Mouse (Mus musculus): ENCODE measurements around the gene Zswim4. TPM values are rescaled to one million over a fixed set of nuclear protein-coding genes. Genes with fewer than 3 reads are reported as not detected.

Gene Zswim4
- polyA plus RNA-seq, 1 experiment from 2014 or later, result 41.1 TPM

- H3K4me3 ChIP-seq, result no peak overlapping the region
- no peak overlapping the region for H3K4me2 ChIP-seq (replicated peaks)
- no peaks in the 10 kb centered on the region for H3K9me3 ChIP-seq
- no peaks in the 10 kb centered on the region for H3K4me1 ChIP-seq
- no peaks in the 10 kb centered on the region for H3K27me3 ChIP-seq
- no peak overlapping the region for H3K9ac ChIP-seq (replicated peaks)
- no peak for ATAC-seq (replicated peaks)
- peaks cover 91% of the 10 kb centered on the region for H3K36me3 ChIP-seq
- 94% methylated on average over 5 of the region's 5 CpGs for WGBS
- H3K27ac ChIP-seq (replicated peaks), result no peak overlapping the region
Observed at GRCm38 (mm10) chr8:84218143-84218542, 18.7 kb downstream of the Zswim4 start.

DNA sequence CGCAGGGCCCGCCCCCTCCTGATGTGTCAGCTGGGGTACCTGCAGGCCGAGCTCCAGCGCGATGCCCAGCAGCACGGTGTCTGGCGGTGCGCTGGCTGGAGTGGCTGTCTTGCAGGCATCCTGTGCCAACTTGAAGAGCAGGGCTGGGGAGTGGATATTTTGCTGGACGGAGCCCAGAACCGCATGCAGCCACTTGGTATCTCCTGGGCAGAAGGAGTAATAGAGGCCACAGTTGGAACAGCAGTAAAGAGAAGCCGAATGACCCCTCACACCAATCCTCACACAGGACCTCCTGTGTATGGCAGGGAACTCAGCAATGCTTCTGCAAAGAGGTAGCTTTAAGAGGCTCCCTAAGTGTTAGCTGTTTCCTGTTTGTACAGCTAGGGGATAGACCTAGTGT is 19.6 kb downstream of the Zswim4 start:
- Histone ChIP-seq H3K4me3 (no peak overlapping the region), H3K4me2 (replicated peaks) (no peak overlapping the region), H3K36me3 (peaks cover 90% of the 10 kb centered on the region), H3K27ac (replicated peaks) (no peak overlapping the region), H3K27me3 (no peaks in the 10 kb centered on the region), H3K9me3 (no peaks in the 10 kb centered on the region), H3K4me1 (no peaks in the 10 kb centered on the region), H3K9ac (replicated peaks) (no peak overlapping the region)
- WGBS, result 96% methylated on average over 11 of the region's 11 CpGs
- no peak for ATAC-seq (replicated peaks)

GRCm38 (mm10) chr8:84213277-84213676 is 23.6 kb downstream of the Zswim4 start:
- 95% methylated on average over 4 of the region's 4 CpGs for WGBS
- H3K4me2 ChIP-seq (replicated peaks), result no peak overlapping the region
- no peak overlapping the region for H3K27ac ChIP-seq (replicated peaks)

DNA sequence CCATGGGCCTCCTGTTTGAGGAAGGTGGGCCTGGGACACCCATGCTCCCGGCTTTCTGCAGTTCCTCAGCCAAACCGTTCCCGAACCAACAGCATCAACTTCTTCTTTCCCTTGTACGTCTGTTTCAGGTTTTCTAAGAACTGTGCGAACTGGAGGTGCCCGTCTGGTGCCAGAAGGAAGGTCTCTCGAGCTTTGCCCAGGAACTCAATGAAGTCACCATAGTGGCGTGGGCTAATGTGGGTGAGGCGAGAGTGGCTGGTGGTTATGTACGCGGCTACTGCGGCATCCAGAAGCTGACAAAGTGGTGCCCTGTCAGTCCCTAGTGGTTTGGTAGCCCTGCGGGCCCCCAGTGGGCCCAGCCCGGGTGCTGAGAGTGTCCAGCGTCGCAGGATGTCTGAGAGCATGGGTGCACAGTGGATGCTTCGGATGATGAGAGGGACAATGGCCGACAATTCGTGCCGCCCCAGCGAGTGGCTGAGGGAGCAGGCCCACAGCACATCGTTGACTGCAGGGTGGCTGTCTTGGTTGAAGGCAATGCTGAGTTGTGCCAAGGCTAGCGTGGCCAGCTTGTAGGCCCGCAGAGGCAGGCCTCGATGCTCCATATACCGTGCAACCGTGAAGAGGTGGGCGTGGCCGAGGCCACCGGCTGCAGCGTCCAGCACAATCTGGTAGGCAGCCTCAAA is 24.8 kb downstream of the Zswim4 start:
- WGBS, result 93% methylated on average over 31 of the region's 31 CpGs
- Histone ChIP-seq H3K4me2 (replicated peaks) (no peak overlapping the region), H3K27ac (replicated peaks) (no peak overlapping the region), H3K9me3 (no peaks in the 10 kb centered on the region), H3K36me3 (peaks cover 58% of the 10 kb centered on the region), H3K27me3 (no peaks in the 10 kb centered on the region), H3K4me3 (no peak overlapping the region), H3K4me1 (peaks cover 31% of the 10 kb centered on the region), H3K9ac (replicated peaks) (no peak overlapping the region)
- no peak for ATAC-seq (replicated peaks)

More at GRCm38 (mm10) chr8:84213277-84213676, 23.6 kb downstream of the Zswim4 start:
- Histone ChIP-seq H3K36me3 (peaks cover 70% of the 10 kb centered on the region), H3K27me3 (no peaks in the 10 kb centered on the region), H3K9ac (replicated peaks) (no peak overlapping the region), H3K4me1 (peaks cover 21% of the 10 kb centered on the region), H3K4me3 (no peak overlapping the region), H3K9me3 (no peaks in the 10 kb centered on the region)
- ATAC-seq (replicated peaks), result no peak

- Histone ChIP-seq H3K9me3 (no peaks in the 10 kb centered on the region), H3K36me3 (peaks cover 49% of the 10 kb centered on the region), H3K9ac (replicated peaks) (no peak overlapping the region), H3K27ac (replicated peaks) (no peak overlapping the region), H3K4me1 (peaks cover 31% of the 10 kb centered on the region), H3K4me3 (no peak overlapping the region), H3K4me2 (replicated peaks) (no peak overlapping the region), H3K27me3 (no peaks in the 10 kb centered on the region)
- 96% methylated on average over 3 of the region's 3 CpGs for WGBS
- ATAC-seq (replicated peaks), result no peak
Observed at GRCm38 (mm10) chr8:84211202-84211601, 25.7 kb downstream of the Zswim4 start.

DNA sequence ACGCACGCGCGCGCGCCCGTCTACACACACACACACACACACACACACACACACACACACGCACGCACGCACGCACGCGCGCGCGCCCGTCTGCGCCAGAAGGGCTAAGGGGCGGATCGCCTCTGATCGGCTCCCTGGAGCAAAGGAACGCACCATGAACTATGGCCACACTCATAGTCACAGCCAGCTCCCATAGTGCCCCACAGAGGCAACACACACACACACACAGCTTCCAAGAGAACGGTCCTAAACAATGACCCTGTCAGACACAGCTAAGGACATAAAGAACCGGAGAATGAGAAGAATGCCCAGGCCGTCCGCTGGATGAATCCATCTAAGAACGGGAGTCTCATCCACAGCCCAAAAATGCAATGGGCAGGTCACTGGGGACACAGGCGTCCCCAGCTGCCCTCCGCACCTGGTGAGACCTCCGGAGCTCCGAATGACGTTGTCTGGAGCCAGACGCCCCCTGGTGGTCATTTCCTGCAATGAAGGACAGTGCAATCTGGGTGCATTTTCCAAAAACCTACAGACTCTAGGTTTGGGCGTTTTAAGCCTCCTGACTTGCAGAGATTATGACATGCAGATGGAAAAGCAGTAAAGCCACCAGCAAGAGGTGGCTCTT is 26.6 kb downstream of the Zswim4 start:
- H3K27me3 ChIP-seq, result no peaks in the 10 kb centered on the region
- 55% methylated on average over 34 of the region's 34 CpGs for WGBS
- H3K4me1 ChIP-seq, result peaks cover 31% of the 10 kb centered on the region
- H3K9ac ChIP-seq (replicated peaks), result no peak overlapping the region
- H3K36me3 ChIP-seq, result peaks cover 40% of the 10 kb centered on the region
- peak; percentile 35; the same call in 1 of the 2 replicates for ATAC-seq (replicated peaks)
- no peaks in the 10 kb centered on the region for H3K9me3 ChIP-seq
- H3K4me2 ChIP-seq (replicated peaks), result peak overlapping the region; percentile 32; the same call in 1 of the 2 replicates
- no peak overlapping the region for H3K27ac ChIP-seq (replicated peaks)
- H3K4me3 ChIP-seq, result no peak overlapping the region

DNA sequence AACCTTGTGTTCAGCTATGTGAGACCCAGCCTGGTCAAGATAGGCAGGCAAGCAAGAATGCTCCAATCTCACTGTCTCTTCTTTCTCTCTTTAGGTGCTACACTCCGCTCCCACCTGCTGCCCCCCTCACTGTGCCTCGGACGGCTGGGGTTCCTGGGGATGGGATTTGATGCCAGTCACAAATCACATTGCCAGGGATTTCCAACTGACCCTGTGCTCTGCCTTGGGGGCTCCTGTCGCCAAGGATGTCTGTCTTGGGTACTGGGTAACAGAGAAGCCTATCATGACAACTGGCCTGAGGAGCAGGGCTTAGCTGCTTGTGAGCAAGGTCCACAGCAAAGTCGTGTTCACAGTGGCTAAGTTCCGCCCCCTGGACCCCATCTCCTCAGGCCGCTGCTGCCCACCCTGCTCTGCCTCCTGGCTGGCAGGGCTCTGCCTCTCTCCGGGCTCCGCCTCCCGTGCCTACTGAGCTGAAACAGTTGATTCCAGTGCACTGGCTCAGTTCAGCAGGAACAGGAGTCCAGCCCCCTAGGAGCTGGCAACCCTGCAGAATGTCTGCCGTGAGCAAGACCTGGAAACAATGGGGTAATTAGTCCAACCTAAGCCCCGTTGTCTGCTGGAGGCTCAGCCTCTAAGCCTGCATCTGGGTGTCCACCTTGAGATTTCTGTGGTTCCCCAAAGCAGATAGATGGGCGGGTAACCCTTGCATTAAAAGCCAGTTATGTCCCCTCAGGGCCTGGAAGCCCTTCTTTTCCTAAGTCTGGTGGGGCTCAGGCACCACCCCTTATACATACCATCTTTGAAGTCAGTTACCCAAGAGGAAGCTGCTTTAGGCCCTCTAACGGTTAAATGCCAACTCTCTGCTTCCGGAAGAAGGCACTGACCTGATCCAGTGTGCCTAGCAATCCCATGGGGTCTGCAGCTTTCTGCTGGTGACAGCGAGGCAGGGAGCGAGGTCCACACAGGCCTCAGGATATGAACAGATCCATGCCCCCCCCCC is 28.2 kb downstream of the Zswim4 start:
- 0 out of 2 replicates have a peak overlapping the region, but pooled peaks have one; percentile 1 for H3K9ac ChIP-seq (replicated peaks)
- H3K27me3 ChIP-seq, result no peaks in the 10 kb centered on the region
- WGBS, result 37% methylated on average over 17 of the region's 17 CpGs
- peaks cover 35% of the 10 kb centered on the region for H3K4me1 ChIP-seq
- no peak overlapping the region for H3K4me3 ChIP-seq
- H3K36me3 ChIP-seq, result peaks cover 27% of the 10 kb centered on the region
- no peak; the same call in 1 of the 2 replicates for ATAC-seq (replicated peaks)
- H3K27ac ChIP-seq (replicated peaks), result peak overlapping the region; percentile 28; the same call in 1 of the 2 replicates
- no peaks in the 10 kb centered on the region for H3K9me3 ChIP-seq
- no peak overlapping the region for H3K4me2 ChIP-seq (replicated peaks)

DNA sequence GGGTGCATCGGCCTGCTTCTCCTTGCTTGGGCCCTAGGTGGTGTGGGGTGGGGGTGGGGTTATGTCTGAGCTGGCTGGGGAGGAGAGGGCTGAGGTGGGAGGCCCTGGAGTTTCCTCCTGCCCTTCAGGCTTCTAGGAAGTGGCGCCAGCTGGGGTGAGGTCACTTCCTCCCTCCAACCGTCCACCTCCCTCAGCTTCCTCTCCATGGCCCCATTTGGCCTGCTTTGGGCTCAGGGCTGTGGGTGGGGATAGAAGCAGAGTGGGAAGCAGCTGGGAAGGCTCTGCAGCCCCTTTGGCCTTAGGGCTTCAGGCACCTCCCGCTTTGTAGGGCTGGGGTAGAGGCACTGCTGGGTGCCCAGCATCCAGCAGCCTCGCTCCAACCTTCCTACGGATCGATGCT is 29.0 kb downstream of the Zswim4 start:
- Histone ChIP-seq H3K27ac (replicated peaks) (no peak overlapping the region), H3K36me3 (peaks cover 20% of the 10 kb centered on the region), H3K4me2 (replicated peaks) (no peak overlapping the region), H3K9ac (replicated peaks) (no peak overlapping the region), H3K9me3 (no peaks in the 10 kb centered on the region), H3K4me3 (no peak overlapping the region), H3K4me1 (peaks cover 43% of the 10 kb centered on the region), H3K27me3 (no peaks in the 10 kb centered on the region)
- ATAC-seq (replicated peaks), result no peak
- 71% methylated on average over 7 of the region's 7 CpGs for WGBS

- Histone ChIP-seq H3K4me2 (replicated peaks) (no peak overlapping the region), H3K27me3 (no peaks in the 10 kb centered on the region), H3K4me3 (no peak overlapping the region), H3K9me3 (no peaks in the 10 kb centered on the region), H3K36me3 (peaks cover 8% of the 10 kb centered on the region), H3K9ac (replicated peaks) (no peak overlapping the region), H3K27ac (replicated peaks) (no peak overlapping the region), H3K4me1 (peaks cover 44% of the 10 kb centered on the region)
- ATAC-seq (replicated peaks), result no peak
- 86% methylated on average over 3 of the region's 3 CpGs for whole genome bisulfite sequencing
Observed at GRCm38 (mm10) chr8:84206666-84207065, 30.2 kb downstream of the Zswim4 start.

DNA sequence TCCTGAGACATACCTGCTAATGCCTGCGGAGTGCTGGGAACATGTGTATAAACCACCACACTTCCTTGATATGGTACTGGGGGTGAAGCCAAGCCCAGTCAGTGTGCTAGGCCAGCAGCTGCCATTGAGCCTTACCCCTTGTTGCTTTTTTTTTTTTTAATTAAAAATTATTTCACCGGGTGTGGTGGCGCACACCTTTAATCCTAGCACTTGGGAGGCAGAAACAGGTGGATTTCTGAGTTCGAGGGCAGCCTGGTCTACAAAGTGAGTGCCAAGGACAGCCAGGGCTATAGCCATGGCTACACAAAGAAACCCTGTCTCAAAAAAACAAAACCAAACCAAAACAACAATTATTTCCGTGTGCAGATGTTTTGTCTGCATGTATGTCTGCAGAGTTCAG is 31.8 kb downstream of the Zswim4 start:
- Histone ChIP-seq H3K9me3 (no peaks in the 10 kb centered on the region), H3K4me1 (peaks cover 57% of the 10 kb centered on the region), H3K9ac (replicated peaks) (no peak overlapping the region), H3K27me3 (no peaks in the 10 kb centered on the region), H3K27ac (replicated peaks) (no peak overlapping the region), H3K36me3 (no peaks in the 10 kb centered on the region), H3K4me2 (replicated peaks) (no peak overlapping the region), H3K4me3 (no peak overlapping the region)
- 93% methylated on average over 5 of the region's 5 CpGs for WGBS
- no peak for ATAC-seq (replicated peaks)

DNA sequence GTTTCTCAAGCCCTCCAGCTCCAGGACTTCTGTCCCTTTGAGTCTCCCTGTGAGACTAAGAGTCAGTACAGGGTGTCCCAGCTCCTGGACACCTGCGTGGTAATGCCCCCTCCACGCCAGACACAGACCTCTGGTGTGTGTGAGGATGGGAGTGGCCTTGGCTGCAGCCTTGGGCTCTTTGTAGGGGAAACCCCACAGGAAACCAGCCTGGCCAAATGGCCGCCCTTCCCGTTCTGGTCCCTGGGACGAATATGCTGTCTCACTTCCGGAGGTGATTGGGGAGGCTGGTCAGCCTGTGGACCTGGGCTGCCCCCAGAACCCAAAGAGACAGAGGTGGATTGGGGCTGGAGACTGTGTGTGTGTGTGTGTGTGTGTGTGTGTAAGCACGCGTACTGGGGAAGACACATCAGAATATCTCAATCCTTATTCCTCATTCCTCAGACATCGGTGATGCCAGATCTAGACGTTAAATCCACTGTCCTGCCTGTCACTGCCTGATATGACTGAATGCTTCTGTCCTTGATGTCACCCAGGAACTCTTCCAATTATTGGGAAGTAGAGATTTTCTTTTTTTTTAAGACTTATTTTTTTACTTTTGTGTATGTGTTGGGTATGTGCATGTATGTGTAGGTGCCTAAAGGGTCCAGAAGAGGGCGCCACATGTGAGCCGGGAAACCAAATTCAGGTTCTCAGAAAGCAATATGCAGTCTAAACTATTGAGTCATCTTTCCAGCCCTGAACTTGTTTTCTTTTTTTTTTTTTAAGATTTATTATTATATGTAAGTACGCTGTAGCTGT is 32.7 kb downstream of the Zswim4 start:
- peak overlapping the region; percentile 37 for H3K4me3 ChIP-seq
- peak overlapping the region; percentile 55 for H3K4me2 ChIP-seq (replicated peaks)
- no peaks in the 10 kb centered on the region for H3K9me3 ChIP-seq
- peaks cover 54% of the 10 kb centered on the region for H3K4me1 ChIP-seq
- no peaks in the 10 kb centered on the region for H3K27me3 ChIP-seq
- H3K9ac ChIP-seq (replicated peaks), result peak overlapping the region; percentile 37
- peak overlapping the region; percentile 69 for H3K27ac ChIP-seq (replicated peaks)
- WGBS, result 53% methylated on average over 13 of the region's 13 CpGs
- no peak; the same call in 1 of the 2 replicates for ATAC-seq (replicated peaks)
- no peaks in the 10 kb centered on the region for H3K36me3 ChIP-seq
